Mouse (Mus musculus) right cerebral cortex, postnatal 10 days (tissue): ENCODE measurements around the gene Pak1.

Experiments
- DNase-seq, 2 experiments: peaks; one replicate each; pipeline ENCODE4 v3.0.0; 2021; ENCODE audit warnings: low spot score in 2 of 2

The Pak1 gene

DNA sequence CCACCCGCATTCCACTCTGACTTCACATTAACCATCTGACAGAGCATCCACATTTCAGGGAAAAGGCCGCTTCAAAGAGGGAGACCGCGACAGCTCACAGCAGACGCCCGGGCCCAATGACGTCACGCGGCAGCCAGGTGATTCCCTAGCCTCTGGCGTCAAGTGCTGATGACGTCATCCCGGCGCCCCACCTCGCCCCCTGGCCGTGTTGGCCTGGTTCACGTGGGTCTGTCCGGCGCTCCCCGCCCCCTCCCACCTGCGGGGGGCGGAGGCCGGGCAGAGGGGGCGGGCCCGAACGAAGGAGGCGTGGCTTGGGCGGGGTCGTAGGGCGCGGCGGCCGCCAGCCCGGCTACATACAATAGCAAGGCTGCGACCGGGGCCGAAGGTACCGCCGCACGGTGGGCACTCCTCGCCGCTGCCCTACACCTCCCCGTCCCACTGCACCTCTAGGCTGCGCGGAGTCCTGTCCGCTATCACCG lies at the start of gene Pak1:
Gene Pak1, plus strand, starts transcription at position 352 of the 479 bp plus-strand sequence.
- DNase-seq, result peak; percentile 89 to 90

DNA sequence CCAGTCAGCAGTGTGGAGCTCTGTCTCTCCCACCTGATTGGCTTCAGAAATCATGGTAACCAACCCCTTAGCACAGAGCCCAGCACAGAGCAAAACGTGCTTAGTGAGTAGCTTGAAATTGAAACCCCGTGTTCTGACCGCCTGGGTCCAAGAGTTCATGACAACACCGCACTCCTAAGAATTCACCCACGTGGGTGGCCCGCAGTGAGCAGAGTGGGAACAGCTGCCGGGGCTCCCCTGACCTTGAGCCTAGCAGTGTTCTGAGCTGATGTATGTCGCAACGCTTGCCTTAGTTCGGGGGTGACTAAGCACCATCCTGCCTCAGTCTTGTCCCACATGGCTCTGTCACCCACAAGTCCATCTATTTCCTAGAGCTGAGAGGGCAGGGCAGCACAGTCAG lies 47.4 kb upstream of the Pak1 start:
- no peak for DNase-seq

DNA sequence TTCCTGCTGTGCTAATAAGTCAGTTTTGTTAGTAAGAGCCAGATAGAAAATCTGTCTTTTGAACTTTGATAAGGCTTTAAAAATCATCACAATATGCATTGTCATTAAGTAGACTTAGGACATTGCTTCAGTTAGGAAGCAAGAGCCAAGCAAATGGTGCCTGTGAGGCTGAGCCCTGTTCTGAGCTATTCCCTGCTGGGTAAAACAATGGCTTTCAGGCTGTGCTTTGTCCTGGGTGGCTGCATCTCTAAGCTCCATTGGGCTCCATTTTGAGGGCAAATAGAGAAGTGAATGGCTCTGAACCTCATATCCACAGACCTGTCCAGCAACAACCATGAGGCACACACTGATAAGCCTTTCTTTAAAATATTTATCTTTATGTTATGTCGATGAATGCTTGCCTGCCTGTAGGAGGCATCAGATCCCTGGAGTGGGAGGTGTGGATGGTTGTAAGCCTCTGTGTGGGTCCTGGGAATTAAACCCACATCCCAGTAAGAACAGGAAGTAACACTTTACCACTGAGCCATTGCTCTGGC lies 46.5 kb upstream of the Pak1 start:
- no peak for DNase-seq

DNA sequence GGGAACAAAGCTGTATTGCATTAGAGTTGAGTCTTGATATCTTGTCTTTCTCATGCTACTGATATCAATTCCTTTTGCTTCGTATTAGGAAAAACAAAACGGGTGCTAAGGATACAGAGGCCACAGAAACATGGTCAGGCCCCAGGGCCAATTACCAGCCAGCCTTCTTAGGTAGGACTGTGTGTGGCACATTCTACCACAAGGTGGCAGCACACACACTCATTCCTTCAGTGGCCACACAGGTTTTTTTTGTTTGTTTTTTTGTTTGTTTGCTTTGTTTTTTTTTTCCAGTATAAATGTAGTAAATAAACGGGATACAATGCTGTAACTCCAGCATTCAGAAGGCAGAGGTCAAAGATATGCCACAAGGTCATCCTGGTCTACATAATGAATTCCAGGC lies 43.0 kb upstream of the Pak1 start:
- DNase-seq, result peak; percentile 49 to 72

DNA sequence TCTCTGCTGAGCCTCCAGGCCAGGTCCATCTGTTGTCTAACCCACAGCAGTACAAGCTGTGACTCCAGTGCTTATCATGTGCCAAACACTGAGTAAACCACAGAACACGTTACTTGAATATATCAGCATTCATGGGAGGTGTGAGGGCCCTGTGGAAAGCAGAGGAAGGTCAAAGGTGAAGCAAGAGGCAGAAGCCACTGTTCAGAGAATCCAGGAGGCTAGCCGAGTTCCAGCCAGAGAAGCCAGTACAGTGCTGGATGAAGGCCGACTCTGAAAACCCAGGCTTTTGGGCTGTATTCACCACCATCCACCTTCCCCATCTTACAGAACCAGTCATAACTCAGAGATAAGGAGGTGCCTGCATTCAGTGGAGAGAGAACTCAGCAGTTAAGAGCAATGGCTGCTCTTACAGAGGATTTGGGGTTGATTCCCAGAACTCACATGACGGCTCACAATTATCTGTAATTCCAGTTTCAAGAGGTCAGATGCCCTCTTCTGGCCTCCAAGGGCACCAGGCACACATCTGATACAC lies 41.1 kb upstream of the Pak1 start:
- no peak for DNase-seq

DNA sequence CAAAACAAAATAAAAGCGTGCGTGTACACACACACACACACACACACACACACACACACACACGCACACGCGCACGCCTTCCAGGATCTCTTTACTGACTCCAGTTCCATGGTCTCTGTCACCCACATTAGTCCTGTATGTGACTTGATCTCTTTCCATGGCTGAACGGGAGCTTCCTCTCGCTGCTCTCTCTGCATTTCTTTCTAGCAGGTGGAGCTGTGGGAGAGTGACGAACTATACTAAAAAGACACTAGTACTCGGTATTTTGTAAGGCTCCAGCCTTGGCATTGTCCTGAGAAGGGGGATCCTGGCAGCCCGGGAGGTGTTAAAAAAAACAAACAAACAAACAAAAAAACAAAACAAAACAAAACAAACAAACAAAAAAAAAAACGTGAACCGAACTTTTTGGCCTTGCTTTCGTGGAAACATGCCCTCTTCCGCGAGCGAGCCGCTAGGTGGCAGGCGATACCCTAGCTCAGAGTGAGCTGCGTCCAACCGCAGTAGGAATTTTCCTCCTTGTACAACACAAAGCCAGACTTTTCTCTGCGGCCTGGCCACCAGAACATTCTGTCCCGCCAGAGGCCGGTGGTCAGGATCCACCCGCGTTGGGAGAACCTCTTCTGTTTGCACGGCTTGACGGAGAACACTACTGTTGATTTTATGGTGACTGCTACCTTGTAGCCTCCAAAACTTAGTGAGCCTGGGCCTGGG lies 40.4 kb upstream of the Pak1 start:
- peak; percentile 86 to 92 for DNase-seq

DNA sequence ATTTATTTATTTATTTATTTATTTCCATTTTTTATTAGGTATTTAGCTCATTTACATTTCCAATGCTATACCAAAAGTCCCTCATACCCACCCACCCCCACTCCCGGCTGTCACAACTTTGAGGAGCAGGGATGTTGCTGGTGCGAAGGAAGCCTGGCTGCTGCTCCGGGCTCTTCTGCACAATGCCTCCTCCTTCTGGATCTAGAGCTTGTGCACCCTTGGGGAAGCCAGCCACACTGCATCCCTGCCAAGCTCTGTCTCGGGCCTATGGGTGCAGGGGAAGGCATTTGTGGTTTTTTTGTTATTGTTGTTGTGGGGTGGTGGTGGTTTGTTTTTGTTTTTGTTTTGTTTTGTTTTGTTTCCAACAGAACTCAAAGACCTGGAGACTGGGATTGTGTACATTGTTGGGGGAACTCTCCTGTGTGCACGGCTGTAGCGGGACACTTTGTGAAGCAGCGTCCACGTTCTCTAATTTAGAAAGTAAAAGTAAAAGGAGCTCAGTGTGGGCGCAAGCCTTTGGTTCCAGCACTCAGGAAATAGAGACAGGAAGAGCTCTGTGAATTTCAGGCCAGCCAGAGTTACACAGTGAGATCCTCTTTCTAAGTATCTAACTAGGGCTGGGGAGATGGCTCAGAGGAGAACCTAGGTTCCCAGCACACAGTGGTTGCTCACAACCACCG lies 39.7 kb upstream of the Pak1 start:
- no peak for DNase-seq

DNA sequence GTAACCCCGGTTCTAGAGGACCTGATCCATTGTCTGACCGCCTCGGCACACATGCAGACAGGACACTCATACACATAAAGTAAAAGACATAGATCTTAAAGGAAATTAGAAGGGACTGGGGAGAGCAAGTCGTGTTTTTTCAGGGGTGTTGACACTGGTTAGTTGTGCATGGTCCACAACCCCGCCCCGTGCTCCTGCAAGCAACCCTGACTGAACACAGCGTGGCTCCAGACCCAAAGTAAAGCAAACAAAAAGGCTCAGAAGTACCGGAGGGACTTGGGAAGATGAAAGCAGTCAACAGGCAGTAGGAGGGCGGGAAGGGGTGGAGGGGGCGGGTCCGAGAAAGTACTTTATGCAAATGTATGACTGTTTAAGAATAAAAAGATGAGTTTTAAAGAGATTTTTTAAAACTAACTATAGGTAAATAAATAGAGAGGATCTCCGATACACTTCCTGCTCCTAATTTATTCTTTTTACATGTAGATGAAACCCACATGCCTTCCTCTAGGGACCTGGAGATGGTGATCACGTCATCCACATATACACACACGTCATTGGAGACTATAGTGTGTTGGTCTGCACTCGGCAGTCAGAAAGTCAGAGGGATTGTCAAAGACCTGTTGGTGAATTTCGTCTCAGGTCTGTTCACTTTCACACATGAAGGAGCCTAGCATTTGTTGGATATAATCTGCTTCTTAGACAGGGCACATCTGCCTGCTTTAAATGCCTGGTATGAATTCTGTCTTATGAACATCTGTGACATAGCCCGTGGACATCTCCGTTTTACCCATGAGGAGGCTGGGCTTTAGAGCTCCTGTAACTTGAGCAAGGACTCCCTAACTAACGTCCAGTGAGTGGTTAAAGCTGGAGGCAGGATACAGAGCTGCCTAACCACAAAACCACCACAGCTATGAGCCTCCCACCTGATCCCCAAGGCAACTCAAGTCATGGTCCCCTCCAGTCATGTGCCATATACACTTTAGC lies 38.8 kb upstream of the Pak1 start:
- DNase-seq, result no peak

DNA sequence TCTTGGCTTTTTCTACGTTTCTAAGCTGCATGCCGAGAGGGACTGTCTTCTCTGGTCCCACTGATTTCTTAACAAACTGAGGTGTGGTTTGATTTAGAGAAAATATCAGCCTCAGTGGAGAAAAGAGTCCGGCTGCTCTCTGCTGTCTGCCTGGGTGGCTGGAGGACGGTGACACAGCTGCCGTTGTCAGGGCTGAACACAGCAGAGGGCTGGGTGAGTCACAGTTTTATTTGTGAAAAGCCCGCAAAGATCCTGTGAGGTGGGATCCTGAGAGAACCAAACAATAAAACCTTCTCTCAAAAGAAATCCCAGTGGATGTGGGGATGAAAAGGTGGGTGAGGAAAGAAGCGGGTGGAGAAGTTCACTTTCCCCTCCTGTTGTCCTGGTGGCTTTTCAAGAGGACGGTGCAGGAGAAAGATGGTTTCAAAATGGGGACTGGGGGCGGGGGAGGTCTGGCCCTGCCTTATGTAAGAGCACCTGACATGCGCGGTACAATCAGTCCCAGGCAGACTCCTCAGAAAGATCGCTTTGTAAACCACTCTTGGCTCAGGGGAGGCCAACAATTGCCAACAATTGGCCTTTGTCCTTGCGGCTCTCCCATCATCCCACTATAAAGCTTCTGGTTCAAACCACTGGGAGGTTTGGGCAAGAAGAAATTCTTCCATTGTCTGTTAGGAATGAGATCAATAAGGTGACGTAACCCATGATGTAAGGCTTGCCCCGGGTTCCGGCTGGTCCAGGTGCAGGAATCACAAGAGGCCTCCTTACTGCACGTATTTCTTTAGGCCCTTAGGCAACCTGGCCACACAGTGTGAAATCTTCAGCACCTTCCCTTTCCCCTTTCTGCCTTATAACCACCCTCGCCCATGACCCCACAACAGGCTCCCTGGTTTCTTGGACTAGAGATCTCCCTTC lies 31.1 kb upstream of the Pak1 start:
- DNase-seq, result peak in 1 of 2 experiments; percentile 46

DNA sequence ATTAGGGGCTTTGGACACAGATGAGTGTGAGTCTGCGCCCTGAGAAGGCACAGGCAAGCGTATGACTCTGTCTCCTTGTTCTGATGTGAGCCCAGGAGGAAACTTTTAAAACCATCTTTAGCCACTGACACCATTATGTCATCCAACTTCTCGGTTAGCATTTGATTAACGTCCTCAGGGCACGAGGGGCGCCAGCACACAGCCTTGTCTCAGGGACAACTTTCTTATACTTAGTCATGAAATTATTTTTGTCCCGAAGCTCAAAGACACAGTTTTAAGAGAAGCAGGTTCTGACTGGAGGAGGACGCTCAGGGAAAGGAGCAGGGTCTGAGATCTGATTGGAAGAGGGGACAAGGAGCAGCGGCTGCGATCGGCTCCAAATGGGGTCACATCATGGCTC lies 23.8 kb upstream of the Pak1 start:
- DNase-seq, result no peak

DNA sequence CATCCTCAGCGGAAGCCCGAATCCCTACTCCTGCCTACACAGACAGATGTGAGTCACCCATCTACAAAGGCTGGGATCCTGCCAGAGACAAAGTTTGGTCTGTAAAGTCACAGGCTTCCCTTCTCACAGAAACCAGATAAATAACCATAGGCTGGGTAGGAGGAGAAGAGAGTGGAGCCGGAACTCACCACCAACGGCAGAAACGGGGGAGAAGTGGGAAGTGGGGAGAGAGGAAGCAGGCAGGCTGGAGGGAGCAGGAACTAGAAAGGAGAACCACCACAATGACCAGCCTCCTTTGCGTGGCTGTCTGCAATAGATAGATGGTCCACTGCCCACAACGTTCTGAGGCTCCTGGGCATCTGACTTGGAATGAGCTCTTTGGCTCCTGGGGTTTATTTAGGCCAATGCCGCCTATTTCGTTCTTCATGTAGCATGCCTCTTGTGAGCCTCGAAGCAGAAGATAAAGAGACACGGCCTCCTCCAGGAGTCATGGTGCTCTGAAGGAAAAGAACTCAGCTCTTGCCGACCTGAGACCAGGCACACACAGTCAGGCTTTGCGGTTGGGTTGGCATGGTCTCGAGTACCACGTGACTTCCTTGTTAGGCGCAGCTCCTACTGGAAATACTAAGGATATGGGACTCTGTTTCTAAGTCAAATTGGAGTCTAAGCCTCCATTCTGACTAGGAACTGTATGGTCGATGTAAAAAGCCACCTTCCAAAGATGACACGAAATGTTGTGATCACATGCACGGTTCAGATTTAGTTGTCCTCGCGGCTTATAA lies 23.0 kb upstream of the Pak1 start:
- no peak for DNase-seq

DNA sequence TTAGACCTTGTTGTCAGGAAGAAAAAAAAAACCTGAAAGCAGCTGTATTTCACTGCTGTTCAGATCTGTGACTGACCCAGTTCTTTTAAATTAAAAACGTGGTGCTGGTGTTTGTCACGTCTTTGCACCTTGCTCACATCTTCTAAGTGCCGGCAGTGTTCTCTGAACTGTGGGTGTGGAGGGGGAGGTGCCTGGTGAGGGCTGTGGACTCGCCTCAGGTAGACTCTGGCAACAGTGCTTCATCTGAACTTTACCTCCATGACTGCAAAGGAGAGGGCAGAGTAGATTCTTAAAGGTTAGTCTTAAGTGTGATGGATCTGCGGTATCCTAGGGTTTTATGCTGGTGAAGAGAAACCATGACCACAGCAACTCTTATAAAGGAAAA lies 22.4 kb upstream of the Pak1 start:
- no peak for DNase-seq

DNA sequence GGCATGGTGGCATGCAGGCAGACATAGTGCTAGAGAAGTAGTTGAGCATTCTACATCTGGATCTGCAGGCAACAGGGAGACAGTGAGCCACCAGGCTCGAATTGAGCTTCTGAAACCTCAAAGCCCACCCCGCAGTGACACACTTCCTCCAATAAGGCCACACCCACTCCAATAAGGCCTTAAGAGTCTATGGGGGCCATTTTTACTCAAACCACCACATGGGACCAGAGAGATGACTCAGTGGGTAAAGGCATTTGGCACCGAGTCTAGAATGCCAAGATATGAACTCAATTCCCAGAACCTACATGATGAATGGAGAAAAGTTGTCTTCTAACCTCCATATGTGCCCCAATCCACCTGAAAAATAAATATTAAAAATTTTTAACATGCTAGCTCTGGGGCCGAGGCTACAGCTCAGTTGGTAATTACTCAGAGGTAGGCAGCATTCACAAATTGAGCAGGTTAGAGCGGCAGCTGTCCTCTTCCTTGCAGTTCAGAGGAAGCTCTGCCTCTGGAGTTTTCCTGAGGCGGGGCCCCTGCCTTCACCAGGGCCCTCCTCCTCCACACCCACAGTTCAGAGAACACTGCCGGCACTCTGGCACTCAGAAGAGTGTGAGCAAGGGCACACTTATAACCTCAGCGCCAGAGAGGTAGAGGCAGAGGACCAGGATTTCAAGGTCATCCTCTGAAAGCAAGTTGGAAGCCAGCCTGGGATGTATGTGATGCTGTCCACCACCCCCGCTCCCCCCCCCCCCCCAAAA lies 21.8 kb upstream of the Pak1 start:
- no peak for DNase-seq

DNA sequence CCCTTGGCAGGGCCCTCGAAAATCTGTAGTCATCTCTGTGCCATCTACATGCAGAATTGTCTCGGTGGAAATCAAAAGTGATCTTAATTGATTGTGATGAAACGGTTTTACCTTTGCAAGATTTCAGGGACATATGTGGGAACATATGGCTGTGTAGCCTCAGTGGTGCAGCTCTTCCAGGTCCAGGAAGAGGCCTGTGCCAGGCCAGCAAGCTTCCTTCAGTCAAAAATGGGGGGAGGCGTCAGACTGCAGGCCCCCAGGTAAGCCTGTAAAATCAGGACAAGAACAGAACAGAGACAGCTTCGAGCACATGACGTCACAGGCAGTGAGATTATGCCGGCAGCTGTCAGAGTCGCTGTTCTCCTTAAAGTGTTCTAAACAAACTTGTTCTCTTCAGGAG lies 20.5 kb upstream of the Pak1 start:
- peak; percentile 47 to 62 for DNase-seq

DNA sequence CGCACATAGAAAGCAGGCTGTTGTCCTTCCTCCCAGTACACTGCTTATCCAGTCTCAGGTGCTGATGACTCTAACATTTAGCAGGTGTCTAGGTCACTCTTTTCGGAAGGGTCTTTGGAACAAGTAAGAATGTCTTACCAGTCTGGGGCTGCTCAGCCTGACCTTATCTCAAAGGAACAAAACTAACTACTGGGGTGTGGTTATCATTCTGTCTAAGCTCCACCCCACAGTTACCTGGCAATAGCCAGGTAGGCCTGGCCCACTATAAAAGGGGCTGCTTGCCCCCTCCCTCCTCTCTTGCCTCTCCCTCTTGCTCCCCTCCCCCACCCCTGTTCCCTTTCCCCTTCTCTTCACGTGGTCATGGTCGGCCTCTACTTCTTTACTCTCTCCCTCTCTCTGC lies 19.3 kb upstream of the Pak1 start:
- DNase-seq, result no peak

DNA sequence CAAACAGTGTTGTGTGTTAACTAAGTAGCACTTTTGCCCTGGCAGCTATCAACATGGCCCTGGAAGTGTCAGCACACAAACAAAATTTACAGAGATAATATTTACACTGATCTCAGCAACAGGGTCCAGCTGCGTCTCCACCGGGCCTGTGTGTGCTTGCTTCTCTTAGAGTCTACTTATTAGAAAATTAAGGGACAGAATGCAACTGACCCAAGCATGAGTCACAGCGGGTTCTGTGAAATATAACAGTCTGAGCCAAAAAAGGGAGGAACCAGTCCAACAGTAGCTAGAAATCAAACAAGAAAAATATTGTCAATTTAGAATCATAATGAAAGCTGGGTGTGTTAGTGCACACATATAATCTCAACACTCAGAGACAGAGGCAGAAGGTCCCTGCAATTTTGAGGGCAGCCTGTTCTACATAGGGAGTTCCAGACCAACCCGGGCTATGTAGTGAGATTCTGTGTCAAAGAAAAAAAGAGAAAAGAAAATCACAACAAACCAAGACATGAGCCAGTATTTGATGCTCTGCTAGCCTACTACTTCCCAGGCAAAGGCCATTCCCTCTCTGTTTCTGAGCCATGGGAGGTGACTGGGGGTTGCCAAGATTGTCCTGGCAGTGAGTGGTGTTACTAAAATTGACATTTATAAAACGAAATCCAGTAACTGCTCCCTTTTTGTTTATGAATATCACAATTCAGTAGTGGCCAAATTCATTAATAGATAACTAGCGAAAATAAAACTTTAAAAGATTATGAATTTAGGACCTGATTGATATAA lies 17.3 kb upstream of the Pak1 start:
- DNase-seq, result no peak

DNA sequence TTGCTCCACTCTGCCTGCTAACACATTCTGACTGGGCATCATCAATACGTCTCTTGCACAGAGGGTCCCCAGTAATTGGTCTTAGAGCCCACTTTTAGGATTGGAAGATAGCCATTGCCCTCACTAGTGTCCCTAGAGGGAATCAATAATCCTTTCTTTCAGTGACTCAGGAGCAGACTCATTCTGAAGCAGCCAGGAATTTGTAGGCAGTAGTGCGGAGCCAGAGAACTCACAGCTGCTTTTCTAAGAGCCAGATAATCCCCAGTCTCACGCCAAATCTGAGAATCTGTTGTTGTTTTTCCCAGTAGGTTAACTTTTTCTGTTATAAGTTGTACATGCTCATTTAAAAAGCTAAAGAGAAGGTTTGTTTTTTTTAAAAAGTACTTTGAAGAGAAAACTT lies 13.0 kb upstream of the Pak1 start:
- no peak for DNase-seq

DNA sequence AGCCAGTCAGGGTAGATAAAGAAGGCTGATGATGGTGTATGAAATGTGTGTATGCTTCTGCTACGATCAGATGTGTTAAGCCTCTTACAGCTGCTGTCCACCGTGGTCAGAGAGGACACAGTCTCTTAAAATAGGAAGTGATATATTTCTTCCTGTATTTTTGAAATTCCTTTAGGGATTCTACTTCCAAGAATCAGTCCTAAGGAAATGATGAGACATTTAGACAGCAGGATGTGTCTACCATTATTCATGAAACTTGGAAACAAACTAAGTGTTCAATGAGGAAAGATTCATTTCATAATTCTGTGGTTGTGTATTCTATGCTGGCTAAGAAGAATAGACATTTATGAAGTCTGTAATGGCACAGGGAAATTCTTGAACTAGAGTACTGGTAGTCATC lies 12.4 kb upstream of the Pak1 start:
- no peak for DNase-seq
